Mouse (Mus musculus): ENCODE data around the gene Miga1. TPM values are rescaled to one million over a fixed set of nuclear protein-coding genes. Genes with fewer than 3 reads are reported as not detected.

The Miga1 gene
- 2.9 and 6.7 TPM in 2 replicates for polyA plus RNA-seq (2012; rRNA removed)

DNA sequence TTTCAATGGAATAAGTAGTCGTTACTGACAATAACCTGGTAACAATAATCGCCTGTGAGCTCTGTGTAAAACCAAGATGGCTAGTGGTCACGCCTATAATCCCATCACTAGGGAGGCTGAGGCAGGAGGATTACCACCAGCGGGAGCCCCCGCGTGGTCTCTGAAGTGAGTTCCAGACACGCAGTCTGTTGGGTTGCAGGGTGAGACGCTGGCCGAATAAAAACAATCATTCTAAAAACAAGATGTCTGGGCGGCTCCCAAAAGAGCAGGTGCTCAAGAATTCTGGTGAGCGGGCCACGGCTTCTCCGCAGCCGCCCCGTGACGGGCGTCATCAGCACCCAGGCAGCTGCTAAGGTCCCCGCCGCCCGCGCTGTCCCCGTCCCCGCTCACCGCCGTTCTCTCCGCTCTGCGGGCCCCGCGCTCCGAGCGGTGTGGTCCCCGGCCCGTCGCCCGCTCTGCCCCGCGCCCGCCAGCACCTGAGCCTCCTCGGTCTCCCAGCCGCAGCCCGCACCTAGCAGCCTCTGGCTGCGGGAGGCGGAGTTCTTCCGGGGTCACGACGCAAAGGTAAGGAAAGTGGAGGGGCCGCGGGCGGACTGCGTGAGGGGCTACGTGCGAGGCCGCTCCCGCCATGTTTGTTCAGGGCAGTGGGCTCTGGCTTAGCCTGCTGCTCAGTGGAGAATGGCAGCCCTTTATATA is at the start of gene Miga1:
TSS of gene Miga1 (minus strand) at position 546 of the 696 bp plus-strand sequence.
- 1% methylated on average over 54 of the region's 54 CpGs for WGBS
- Histone ChIP-seq H3K4me1 (ENCODE audit: control insufficient read depth, insufficient read depth, insufficient read length, low read length) (no peaks in the 10 kb centered on the region), H3K4me3 (ENCODE audit: low read depth, low read length) (peak within 1 kb of the TSS; percentile 97), H3K27ac (ENCODE audit: insufficient read depth, low read depth, low read length) (no peak within 1 kb of the TSS), H3K36me3 (ENCODE audit: control insufficient read depth, insufficient read depth, low read length) (peaks cover 5% of the 10 kb centered on the region), H3K27me3 (ENCODE audit: control insufficient read depth, insufficient read depth, low read length) (no peaks in the 10 kb centered on the region)
- TF ChIP-seq POLR2A (IDR thresholded peaks at IDR 0.05; ENCODE audit: low read depth, low read length) = no peak
- no peak for TF ChIP-seq CTCF (IDR thresholded peaks at IDR 0.05; ENCODE audit: extremely low read depth, insufficient read length, insufficient replicate concordance, low read depth, low read length)

GRCm38 (mm10) chr3:152384106-152384505 is 43.9 kb upstream of the Miga1 start:
- Histone ChIP-seq H3K4me3 (ENCODE audit: low read depth, low read length) (no peak overlapping the region), H3K27me3 (ENCODE audit: control insufficient read depth, insufficient read depth, low read length) (no peaks in the 10 kb centered on the region), H3K36me3 (ENCODE audit: control insufficient read depth, insufficient read depth, low read length) (peaks cover 52% of the 10 kb centered on the region), H3K27ac (ENCODE audit: insufficient read depth, low read depth, low read length) (no peak overlapping the region), H3K4me1 (ENCODE audit: control insufficient read depth, insufficient read depth, insufficient read length, low read length) (no peaks in the 10 kb centered on the region)
- TF ChIP-seq CTCF (IDR thresholded peaks at IDR 0.05; ENCODE audit: extremely low read depth, insufficient read length, insufficient replicate concordance, low read depth, low read length) = no peak
- no peak for TF ChIP-seq POLR2A (IDR thresholded peaks at IDR 0.05; ENCODE audit: low read depth, low read length)
- 80% methylated on average over 11 of the region's 11 CpGs for WGBS

- no peak for TF ChIP-seq CTCF (IDR thresholded peaks at IDR 0.05; ENCODE audit: extremely low read depth, insufficient read length, insufficient replicate concordance, low read depth, low read length)
- no peak for TF ChIP-seq POLR2A (IDR thresholded peaks at IDR 0.05; ENCODE audit: low read depth, low read length)
- no peak overlapping the region for H3K4me3 ChIP-seq (ENCODE audit: low read depth, low read length)
- H3K27ac ChIP-seq (ENCODE audit: insufficient read depth, low read depth, low read length) = no peak overlapping the region
- 77% methylated on average over 4 of the region's 4 CpGs for WGBS
- H3K27me3 ChIP-seq (ENCODE audit: control insufficient read depth, insufficient read depth, low read length) = no peaks in the 10 kb centered on the region
- H3K36me3 ChIP-seq (ENCODE audit: control insufficient read depth, insufficient read depth, low read length) = peaks cover 57% of the 10 kb centered on the region
- H3K4me1 ChIP-seq (ENCODE audit: control insufficient read depth, insufficient read depth, insufficient read length, low read length) = no peaks in the 10 kb centered on the region
These were observed 35.9 kb upstream of the Miga1 start for GRCm38 (mm10) chr3:152376063-152376462.

DNA sequence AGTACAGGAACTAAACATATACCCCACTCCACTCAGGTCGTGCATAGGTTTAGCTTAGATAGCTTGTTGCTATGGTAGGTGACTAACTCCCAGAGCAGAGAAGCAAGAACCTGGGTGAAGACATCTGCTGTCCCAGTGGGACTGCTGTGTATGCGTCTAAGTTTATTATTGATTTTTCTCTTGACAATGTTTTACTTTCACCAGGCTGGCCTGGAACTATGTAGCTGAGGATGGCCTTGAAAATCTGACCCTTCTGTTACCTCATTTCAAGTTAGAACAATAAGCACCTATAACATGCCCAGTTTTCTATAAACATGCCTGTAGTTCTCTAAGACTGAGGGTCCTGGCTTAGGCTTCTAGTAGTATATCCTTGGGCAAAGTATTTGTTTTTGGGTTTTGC is 24.0 kb upstream of the Miga1 start:
- Histone ChIP-seq H3K4me1 (ENCODE audit: control insufficient read depth, insufficient read depth, insufficient read length, low read length) (no peaks in the 10 kb centered on the region), H3K36me3 (ENCODE audit: control insufficient read depth, insufficient read depth, low read length) (peaks cover 65% of the 10 kb centered on the region), H3K27ac (ENCODE audit: insufficient read depth, low read depth, low read length) (no peak overlapping the region), H3K4me3 (ENCODE audit: low read depth, low read length) (no peak overlapping the region), H3K27me3 (ENCODE audit: control insufficient read depth, insufficient read depth, low read length) (no peaks in the 10 kb centered on the region)
- TF ChIP-seq POLR2A (IDR thresholded peaks at IDR 0.05; ENCODE audit: low read depth, low read length) (no peak), CTCF (IDR thresholded peaks at IDR 0.05; ENCODE audit: extremely low read depth, insufficient read length, insufficient replicate concordance, low read depth, low read length) (no peak)
- 82% methylated on average over 2 of the region's 2 CpGs for WGBS

DNA sequence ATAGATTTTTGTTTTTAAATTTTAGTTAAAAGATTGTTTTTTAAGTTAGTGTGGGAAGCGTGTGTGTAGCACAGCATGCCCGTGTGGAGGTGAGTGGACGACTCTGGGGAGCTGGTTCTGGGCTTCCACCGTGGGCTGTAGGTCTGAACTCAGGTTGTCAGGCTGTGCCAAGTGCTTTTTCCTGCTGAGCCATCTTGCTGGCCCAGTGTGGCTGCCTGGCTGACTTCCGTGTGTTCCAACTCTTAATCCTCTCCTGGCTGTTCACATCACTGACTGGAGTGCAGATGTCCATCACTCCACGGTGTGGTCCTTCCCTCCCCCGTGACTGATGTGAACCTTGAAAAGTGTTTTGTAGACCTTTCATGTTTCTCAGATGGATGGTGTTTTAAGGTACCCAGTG is 18.9 kb upstream of the Miga1 start:
- no peak for TF ChIP-seq CTCF (IDR thresholded peaks at IDR 0.05; ENCODE audit: extremely low read depth, insufficient read length, insufficient replicate concordance, low read depth, low read length)
- TF ChIP-seq POLR2A (IDR thresholded peaks at IDR 0.05; ENCODE audit: low read depth, low read length) = no peak
- Histone ChIP-seq H3K4me1 (ENCODE audit: control insufficient read depth, insufficient read depth, insufficient read length, low read length) (no peaks in the 10 kb centered on the region; the same call in 1 of the 2 replicates), H3K36me3 (ENCODE audit: control insufficient read depth, insufficient read depth, low read length) (peaks cover 38% of the 10 kb centered on the region), H3K27me3 (ENCODE audit: control insufficient read depth, insufficient read depth, low read length) (no peaks in the 10 kb centered on the region), H3K4me3 (ENCODE audit: low read depth, low read length) (no peak overlapping the region), H3K27ac (ENCODE audit: insufficient read depth, low read depth, low read length) (no peak overlapping the region)
- 92% methylated on average over 7 of the region's 7 CpGs for WGBS

DNA sequence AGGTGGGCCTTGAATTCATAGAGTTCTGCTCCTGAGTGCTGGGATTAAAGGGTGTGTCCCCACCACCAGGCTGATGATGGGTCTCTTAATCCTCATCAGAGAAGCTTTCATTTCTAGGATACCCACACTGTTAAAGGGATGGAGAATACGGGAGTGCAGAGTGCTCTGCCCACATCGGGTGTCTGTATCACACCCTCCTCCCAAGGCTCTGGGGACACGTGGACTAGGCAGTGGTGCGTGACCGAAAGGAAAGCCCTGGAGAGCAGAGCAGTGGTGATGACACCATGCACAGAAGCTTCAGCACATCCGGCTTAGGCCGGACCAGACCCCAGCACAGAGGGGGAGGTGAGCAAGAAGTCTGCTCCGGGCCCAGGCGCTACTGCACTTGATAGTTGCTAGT is 16.5 kb upstream of the Miga1 start:
- H3K4me1 ChIP-seq (ENCODE audit: control insufficient read depth, insufficient read depth, insufficient read length, low read length) = peaks cover 8% of the 10 kb centered on the region
- 92% methylated on average over 9 of the region's 9 CpGs for WGBS

GRCm38 (mm10) chr3:152355361-152355760 is 15.2 kb upstream of the Miga1 start:
- 31% methylated on average over 5 of the region's 5 CpGs for WGBS
- no peak for TF ChIP-seq CTCF (IDR thresholded peaks at IDR 0.05; ENCODE audit: extremely low read depth, insufficient read length, insufficient replicate concordance, low read depth, low read length)
- TF ChIP-seq POLR2A (IDR thresholded peaks at IDR 0.05; ENCODE audit: low read depth, low read length) = no peak
- H3K27ac ChIP-seq (ENCODE audit: insufficient read depth, low read depth, low read length) = no peak overlapping the region
- no peak overlapping the region for H3K4me3 ChIP-seq (ENCODE audit: low read depth, low read length)
- no peaks in the 10 kb centered on the region for H3K27me3 ChIP-seq (ENCODE audit: control insufficient read depth, insufficient read depth, low read length)
- peaks cover 17% of the 10 kb centered on the region for H3K4me1 ChIP-seq (ENCODE audit: control insufficient read depth, insufficient read depth, insufficient read length, low read length)
- H3K36me3 ChIP-seq (ENCODE audit: control insufficient read depth, insufficient read depth, low read length) = peaks cover 9% of the 10 kb centered on the region

More for the DNA sequence above, 16.5 kb upstream of the Miga1 start:
- Histone ChIP-seq H3K36me3 (ENCODE audit: control insufficient read depth, insufficient read depth, low read length) (peaks cover 20% of the 10 kb centered on the region), H3K27ac (ENCODE audit: insufficient read depth, low read depth, low read length) (no peak overlapping the region), H3K27me3 (ENCODE audit: control insufficient read depth, insufficient read depth, low read length) (no peaks in the 10 kb centered on the region), H3K4me3 (ENCODE audit: low read depth, low read length) (no peak overlapping the region)
- TF ChIP-seq CTCF (IDR thresholded peaks at IDR 0.05; ENCODE audit: extremely low read depth, insufficient read length, insufficient replicate concordance, low read depth, low read length) = no peak
- TF ChIP-seq POLR2A (IDR thresholded peaks at IDR 0.05; ENCODE audit: low read depth, low read length) = no peak
